Mouse (Mus musculus) bone marrow, adult 2 months (tissue): ENCODE measurements around the gene Map2k2.

Source experiments
- CTCF ChIP-seq: fragments of 200-500 bp; IDR thresholded peaks from 2 replicates; pipeline ENCODE4 v1.5.1; 2011; ENCODE audit warnings: low read length, control low read depth; ENCODE audit not compliant: control insufficient read depth, insufficient read depth
- POLR2A ChIP-seq: fragments of 200-500 bp; IDR thresholded peaks from 2 replicates; pipeline ENCODE4 v1.6.1; 2011; ENCODE audit warnings: low read depth, mild to moderate bottlenecking, control low read depth, low read length, borderline replicate concordance; ENCODE audit not compliant: control insufficient read depth

DNA sequence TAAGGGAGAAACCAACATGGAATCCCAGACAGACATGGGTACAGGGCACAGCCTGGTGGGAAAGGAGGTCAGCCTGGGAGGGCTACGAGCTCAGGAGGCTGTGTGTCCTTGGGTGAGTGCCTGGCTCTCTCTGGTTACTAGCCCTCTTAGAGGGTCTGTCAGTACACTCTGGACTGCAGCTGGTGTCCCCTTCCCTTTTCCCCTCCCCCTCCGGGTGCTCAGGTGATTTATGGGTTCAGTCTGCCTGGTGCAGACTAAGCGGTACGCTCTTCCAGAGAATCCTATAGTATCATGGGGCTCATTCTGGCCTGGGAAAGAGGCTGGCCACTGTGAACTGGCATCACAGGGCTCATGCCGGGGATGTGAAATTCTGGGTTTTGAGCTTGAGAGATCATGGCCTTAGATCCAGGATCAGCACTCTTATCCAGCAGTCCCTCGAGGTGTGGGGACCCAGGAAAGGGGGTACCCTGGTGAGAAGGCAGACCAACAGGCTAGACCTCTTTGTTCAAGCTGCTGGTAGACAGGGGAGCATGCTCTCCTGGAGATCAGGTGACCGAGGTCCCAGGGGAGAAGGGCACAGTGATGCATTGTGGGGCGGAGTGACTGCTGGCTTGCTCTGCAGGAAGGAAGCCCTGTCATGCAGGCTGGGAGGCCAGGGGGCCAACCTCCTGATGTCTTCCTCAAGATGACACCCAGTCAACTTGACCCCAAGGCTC, 56.0 kb downstream of the Map2k2 start:
- TF ChIP-seq CTCF (no peak), POLR2A (no peak)
